Mouse (Mus musculus): ENCODE measurements around the gene Gpm6b. TPM values are rescaled to one million over a fixed set of nuclear protein-coding genes. Genes with fewer than 3 reads are reported as not detected.
A peak's percentile ranks its signal among the peaks of the same experiment; 100 is the strongest.

Gpm6b gene
- polyA plus RNA-seq, 1 experiment from 2014 or later: 197 TPM

DNA sequence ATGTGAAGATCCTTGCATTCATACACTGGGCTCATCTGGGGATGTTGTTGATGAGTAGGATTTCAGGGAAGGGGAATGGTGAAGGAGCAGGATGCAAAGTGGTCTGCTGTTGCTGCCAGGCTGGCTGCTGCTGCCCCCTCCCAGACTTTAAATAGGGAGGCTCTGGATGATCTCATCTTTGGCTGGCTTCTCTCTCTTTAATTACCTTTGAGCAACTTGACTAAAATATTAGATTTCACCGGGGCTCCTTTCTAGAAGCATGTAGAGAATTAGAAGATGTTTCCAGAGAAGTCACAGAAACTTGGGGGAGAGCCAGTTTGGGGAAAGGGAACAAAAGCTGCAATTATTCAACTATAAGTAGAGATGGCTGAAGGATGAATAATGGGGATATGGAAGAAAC, 76.5 kb downstream of the Gpm6b start:
- Histone ChIP-seq H3K9ac (no peak overlapping the region), H3K9me3 (no peaks in the 10 kb centered on the region), H3K4me2 (replicated peaks) (no peak overlapping the region), H3K27me3 (replicated peaks) (no peaks in the 10 kb centered on the region), H3K36me3 (no peaks in the 10 kb centered on the region), H3K27ac (no peak overlapping the region), H3K4me3 (no peak overlapping the region), H3K4me1 (no peaks in the 10 kb centered on the region)
- ATAC-seq (ENCODE audit: low FRiP score, low read depth): no peak
- WGBS: 77% methylated on average over 1 of the region's 1 CpGs

DNA sequence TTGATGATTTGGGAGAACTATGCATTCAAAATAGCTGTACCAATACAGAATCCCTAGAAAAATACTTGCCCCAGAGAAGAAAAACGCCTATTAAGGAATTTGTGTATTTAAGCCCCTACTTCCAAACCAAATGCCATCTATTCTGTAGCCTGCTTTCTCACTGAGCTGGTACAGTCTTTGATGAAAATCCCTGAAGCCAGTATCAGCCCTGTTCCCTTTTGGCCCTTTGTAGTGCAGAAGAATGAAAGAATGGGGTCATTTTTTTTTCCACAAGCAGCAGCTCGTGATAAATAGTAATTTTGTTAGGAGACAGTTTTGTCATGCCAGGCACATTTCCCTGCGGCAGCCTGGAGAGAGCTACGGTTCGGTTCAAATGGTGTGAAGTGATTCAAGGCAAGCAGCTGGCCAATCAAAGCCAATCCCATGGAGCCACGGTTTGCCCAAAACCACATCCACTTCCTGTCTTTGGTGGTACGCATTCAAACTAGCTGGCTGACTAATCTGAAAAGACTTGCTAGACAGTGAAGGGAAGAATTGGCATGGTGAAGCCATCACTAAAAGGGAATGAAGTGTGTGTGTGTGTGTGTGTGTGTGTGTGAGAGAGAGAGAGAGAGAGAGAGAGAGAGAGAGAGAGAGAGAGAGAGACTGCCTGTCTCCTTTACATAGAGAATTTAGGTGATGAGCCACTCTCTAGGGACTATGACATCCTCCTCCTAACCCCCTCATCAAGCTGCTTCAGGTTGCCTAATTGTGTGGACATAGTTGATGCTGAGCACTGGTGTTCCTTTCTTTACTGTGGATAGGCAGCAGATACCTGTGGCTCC, 78.1 kb downstream of the Gpm6b start:
- 35% methylated on average over 7 of the region's 7 CpGs for whole genome bisulfite sequencing

DNA sequence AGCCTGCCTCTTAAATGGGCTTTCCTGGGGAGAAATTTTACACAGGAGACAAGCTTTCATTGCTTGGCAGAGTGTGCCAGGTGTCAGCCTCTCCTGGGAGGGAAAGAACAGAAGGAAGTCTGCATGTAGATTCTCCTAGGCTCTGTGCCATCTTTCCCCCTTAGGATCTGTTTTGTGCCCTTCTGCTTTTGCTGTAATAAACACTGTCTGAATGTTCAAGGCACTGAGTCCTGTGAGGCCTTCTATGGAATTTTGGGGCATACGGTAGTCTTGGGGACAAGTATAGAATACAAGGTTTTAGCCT, 78.6 kb downstream of the Gpm6b start:
- Histone ChIP-seq H3K4me2 (replicated peaks) (no peak overlapping the region), H3K9ac (no peak overlapping the region), H3K4me3 (no peak overlapping the region), H3K36me3 (no peaks in the 10 kb centered on the region), H3K9me3 (no peaks in the 10 kb centered on the region), H3K4me1 (no peaks in the 10 kb centered on the region), H3K27me3 (replicated peaks) (no peaks in the 10 kb centered on the region), H3K27ac (no peak overlapping the region)
- 89% methylated on average over 1 of the region's 1 CpGs for WGBS
- ATAC-seq (ENCODE audit: low FRiP score, low read depth): no peak

More for the DNA sequence above, 78.1 kb downstream of the Gpm6b start:
- Histone ChIP-seq H3K27ac (no peak overlapping the region), H3K4me1 (no peaks in the 10 kb centered on the region), H3K4me3 (no peak overlapping the region), H3K27me3 (replicated peaks) (no peaks in the 10 kb centered on the region), H3K36me3 (no peaks in the 10 kb centered on the region), H3K9me3 (no peaks in the 10 kb centered on the region), H3K9ac (no peak overlapping the region), H3K4me2 (replicated peaks) (no peak overlapping the region)
- peak; percentile 78 for ATAC-seq (ENCODE audit: low FRiP score, low read depth)

- H3K4me1 ChIP-seq: peaks cover 8% of the 10 kb centered on the region; the same call in 1 of the 2 replicates
- H3K27ac ChIP-seq: no peak overlapping the region
- H3K4me3 ChIP-seq: no peak overlapping the region
- no peak for ATAC-seq (ENCODE audit: low FRiP score, low read depth)
- H3K9ac ChIP-seq: no peak overlapping the region
- WGBS: 94% methylated on average over 3 of the region's 3 CpGs
- no peaks in the 10 kb centered on the region for H3K27me3 ChIP-seq (replicated peaks)
- no peaks in the 10 kb centered on the region for H3K36me3 ChIP-seq
- H3K4me2 ChIP-seq (replicated peaks): no peak overlapping the region
- H3K9me3 ChIP-seq: no peaks in the 10 kb centered on the region
These were observed 84.5 kb downstream of the Gpm6b start for GRCm38 (mm10) chrX:166323226-166323625.

DNA sequence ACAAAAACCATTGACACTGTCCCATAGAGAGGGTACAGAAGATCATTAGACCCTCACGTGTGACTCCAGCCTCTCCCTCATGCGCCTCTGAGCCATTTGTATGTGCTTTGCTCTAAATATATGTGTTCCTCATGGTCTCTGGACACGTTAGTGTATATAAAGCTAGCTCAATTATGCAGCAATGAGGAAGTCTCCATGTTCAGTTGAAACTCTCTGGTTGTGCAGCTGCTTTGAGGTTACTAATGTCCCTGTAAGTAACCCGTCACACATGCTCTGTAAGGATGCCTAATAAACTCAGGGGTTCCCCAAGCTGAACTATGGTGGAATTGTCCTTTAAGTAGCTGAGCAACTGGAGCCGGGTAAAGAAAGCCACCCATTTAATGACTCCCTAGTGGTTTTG, 88.9 kb downstream of the Gpm6b start:
- H3K27me3 ChIP-seq (replicated peaks): no peaks in the 10 kb centered on the region
- no peaks in the 10 kb centered on the region for H3K36me3 ChIP-seq
- no peak overlapping the region for H3K4me3 ChIP-seq
- H3K9ac ChIP-seq: no peak overlapping the region
- peak overlapping the region; percentile 57; the same call in 1 of the 2 replicates for H3K27ac ChIP-seq
- no peak for ATAC-seq (ENCODE audit: low FRiP score, low read depth)
- peaks cover 11% of the 10 kb centered on the region; the same call in 1 of the 2 replicates for H3K4me1 ChIP-seq
- WGBS: 45% methylated on average over 5 of the region's 5 CpGs
- no peaks in the 10 kb centered on the region for H3K9me3 ChIP-seq
- no peak overlapping the region for H3K4me2 ChIP-seq (replicated peaks)

DNA sequence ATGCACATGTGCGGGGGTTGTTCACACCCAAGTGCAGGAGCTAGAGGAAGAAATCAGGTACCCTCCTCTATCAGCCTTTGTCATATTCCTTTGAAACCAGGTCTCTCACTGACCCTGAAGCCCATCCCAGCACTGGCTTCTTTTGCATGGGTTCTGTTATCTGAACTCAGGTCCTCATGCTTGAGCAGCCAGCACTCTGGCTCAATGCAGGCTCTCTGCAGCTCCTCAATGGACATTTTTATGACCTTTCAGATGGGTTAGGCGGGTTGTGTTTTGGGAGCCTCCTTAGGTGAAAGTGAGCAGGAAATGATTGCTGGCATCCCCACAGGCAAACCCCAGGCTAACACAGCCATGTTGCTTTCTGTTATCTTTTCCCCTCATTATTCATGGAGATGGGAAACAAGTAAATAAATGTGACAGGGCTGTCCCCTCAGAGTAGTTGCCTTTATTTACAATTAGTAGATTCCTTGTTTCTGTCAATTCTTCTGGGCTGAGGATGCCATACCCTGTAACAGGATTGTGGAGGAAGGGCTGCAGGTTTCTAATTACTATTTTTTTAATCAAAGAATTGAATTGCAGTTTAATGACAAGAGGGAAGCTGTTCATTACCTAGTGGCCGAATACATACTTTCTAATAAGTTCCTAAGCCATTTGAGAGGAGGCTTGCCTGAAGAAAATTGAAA, 89.6 kb downstream of the Gpm6b start:
- H3K9ac ChIP-seq: no peak overlapping the region
- H3K4me2 ChIP-seq (replicated peaks): peak overlapping the region; percentile 36
- ATAC-seq (ENCODE audit: low FRiP score, low read depth): peak; percentile 25; the same call in 1 of the 2 replicates
- no peaks in the 10 kb centered on the region for H3K9me3 ChIP-seq
- H3K27me3 ChIP-seq (replicated peaks): no peaks in the 10 kb centered on the region
- no peak overlapping the region for H3K4me3 ChIP-seq
- H3K27ac ChIP-seq: peak overlapping the region; percentile 57
- H3K36me3 ChIP-seq: no peaks in the 10 kb centered on the region
- H3K4me1 ChIP-seq: peaks cover 11% of the 10 kb centered on the region; the same call in 1 of the 2 replicates
- 46% methylated on average over 3 of the region's 3 CpGs for WGBS

GRCm38 (mm10) chrX:166328904-166329451, 90.3 kb downstream of the Gpm6b start:
- Histone ChIP-seq H3K9ac (no peak overlapping the region), H3K27me3 (replicated peaks) (no peaks in the 10 kb centered on the region), H3K4me1 (peaks cover 11% of the 10 kb centered on the region; the same call in 1 of the 2 replicates), H3K4me2 (replicated peaks) (peak overlapping the region; percentile 36), H3K36me3 (no peaks in the 10 kb centered on the region), H3K4me3 (no peak overlapping the region), H3K9me3 (no peaks in the 10 kb centered on the region), H3K27ac (no peak overlapping the region)
- 26% methylated on average over 9 of the region's 9 CpGs for WGBS
- ATAC-seq (ENCODE audit: low FRiP score, low read depth): peak; percentile 94

- Histone ChIP-seq H3K9ac (no peak overlapping the region), H3K36me3 (no peaks in the 10 kb centered on the region), H3K9me3 (no peaks in the 10 kb centered on the region), H3K4me1 (no peaks in the 10 kb centered on the region), H3K4me2 (replicated peaks) (no peak overlapping the region), H3K4me3 (no peak overlapping the region), H3K27me3 (replicated peaks) (no peaks in the 10 kb centered on the region), H3K27ac (no peak overlapping the region)
- WGBS: 90% methylated on average over 6 of the region's 6 CpGs
- ATAC-seq (ENCODE audit: low FRiP score, low read depth): no peak
These were observed 95.9 kb downstream of the Gpm6b start for GRCm38 (mm10) chrX:166334516-166335136.

DNA sequence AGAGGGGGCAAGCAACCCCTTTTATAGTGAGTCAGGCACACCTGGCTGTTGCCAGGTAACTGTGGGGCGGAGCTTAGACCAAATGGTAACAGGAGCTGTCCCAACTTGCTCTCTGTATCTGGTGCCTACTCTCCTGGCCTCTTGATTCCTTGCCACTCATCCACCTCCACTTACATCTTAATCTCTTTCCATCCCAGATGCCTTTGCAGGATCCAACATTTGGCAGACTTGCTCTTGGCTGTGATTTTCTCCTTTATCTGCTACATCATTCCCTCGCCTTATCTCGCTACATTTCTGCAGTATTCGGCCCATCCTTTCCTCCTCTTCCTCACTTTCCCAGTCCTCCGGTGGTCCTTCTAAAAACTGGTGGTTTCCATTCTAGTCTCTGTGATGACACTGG, 99.6 kb downstream of the Gpm6b start:
- no peak overlapping the region for H3K4me2 ChIP-seq (replicated peaks)
- ATAC-seq (ENCODE audit: low FRiP score, low read depth): no peak
- H3K27me3 ChIP-seq (replicated peaks): no peaks in the 10 kb centered on the region
- no peak overlapping the region for H3K4me3 ChIP-seq
- no peaks in the 10 kb centered on the region for H3K4me1 ChIP-seq
- 96% methylated on average over 5 of the region's 5 CpGs for WGBS
- H3K27ac ChIP-seq: no peak overlapping the region
- no peak overlapping the region for H3K9ac ChIP-seq
- H3K36me3 ChIP-seq: no peaks in the 10 kb centered on the region
- H3K9me3 ChIP-seq: no peaks in the 10 kb centered on the region

DNA sequence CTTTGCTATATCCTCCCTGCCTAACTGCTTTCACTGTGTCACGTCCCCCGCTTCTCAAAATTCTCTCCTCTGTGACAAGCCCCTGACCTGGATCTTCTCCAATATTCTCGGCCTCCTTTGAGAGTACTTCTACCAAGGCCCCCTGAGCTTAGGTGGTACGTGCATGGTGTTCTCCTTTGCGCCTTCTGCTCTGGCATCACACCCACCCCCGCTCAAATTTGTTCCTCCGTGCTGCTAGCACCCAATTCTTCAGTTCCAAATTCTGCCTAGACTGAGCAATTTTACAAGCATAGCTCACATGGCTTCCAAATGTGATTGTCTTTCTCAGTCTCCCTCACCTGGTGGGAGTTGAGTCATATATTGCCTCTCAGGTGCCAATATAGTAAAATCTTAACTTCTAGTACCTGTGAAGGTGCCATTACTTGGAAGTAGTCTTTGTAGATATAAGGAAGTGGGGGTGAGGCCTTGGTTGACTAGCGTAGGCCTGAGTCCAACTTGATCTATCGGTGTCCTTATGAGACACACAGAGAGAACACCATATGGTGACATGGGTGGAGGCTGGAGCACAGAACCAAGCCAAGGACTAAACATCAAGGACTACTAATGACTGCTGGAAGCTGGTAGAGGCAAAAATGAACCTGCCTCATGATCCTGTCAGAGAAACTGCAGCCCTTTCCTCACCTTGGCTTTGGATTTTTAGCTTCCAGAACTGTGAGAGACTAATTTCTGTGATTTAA, 100.2 kb downstream of the Gpm6b start:
- ATAC-seq (ENCODE audit: low FRiP score, low read depth): no peak
- no peak overlapping the region for H3K4me3 ChIP-seq
- no peaks in the 10 kb centered on the region for H3K9me3 ChIP-seq
- no peak overlapping the region for H3K9ac ChIP-seq
- no peaks in the 10 kb centered on the region for H3K27me3 ChIP-seq (replicated peaks)
- 91% methylated on average over 9 of the region's 9 CpGs for WGBS
- H3K4me1 ChIP-seq: no peaks in the 10 kb centered on the region
- no peak overlapping the region for H3K4me2 ChIP-seq (replicated peaks)
- H3K36me3 ChIP-seq: no peaks in the 10 kb centered on the region
- no peak overlapping the region for H3K27ac ChIP-seq

GRCm38 (mm10) chrX:166339911-166340310, 101.2 kb downstream of the Gpm6b start:
- no peaks in the 10 kb centered on the region for H3K27me3 ChIP-seq (replicated peaks)
- 82% methylated on average over 4 of the region's 4 CpGs for WGBS
- no peak for ATAC-seq (ENCODE audit: low FRiP score, low read depth)

GRCm38 (mm10) chrX:166341795-166342194, 103.1 kb downstream of the Gpm6b start:
- H3K4me2 ChIP-seq (replicated peaks): no peak overlapping the region
- ATAC-seq (ENCODE audit: low FRiP score, low read depth): no peak
- H3K4me3 ChIP-seq: no peak overlapping the region
- no peaks in the 10 kb centered on the region for H3K9me3 ChIP-seq
- no peaks in the 10 kb centered on the region for H3K36me3 ChIP-seq
- no peaks in the 10 kb centered on the region for H3K4me1 ChIP-seq
- no peaks in the 10 kb centered on the region for H3K27me3 ChIP-seq (replicated peaks)
- H3K9ac ChIP-seq: no peak overlapping the region
- H3K27ac ChIP-seq: no peak overlapping the region
- 80% methylated on average over 6 of the region's 6 CpGs for WGBS

More at GRCm38 (mm10) chrX:166339911-166340310, 101.2 kb downstream of the Gpm6b start:
- Histone ChIP-seq H3K27ac (no peak overlapping the region), H3K36me3 (no peaks in the 10 kb centered on the region), H3K4me3 (no peak overlapping the region), H3K4me2 (replicated peaks) (no peak overlapping the region), H3K9me3 (no peaks in the 10 kb centered on the region), H3K4me1 (no peaks in the 10 kb centered on the region), H3K9ac (no peak overlapping the region)
